Mouse (Mus musculus) gastrocnemius, adult 8-10 months (tissue): ENCODE data around the gene Cdc6. TPM values are rescaled to one million over a fixed set of nuclear protein-coding genes. Genes with fewer than 3 reads are reported as not detected.

Experiments used
- total RNA-seq, 4 experiments: library from RNA; stranded (reverse); gene quantifications; 2 replicates each; pipeline ENCODE4 v1.2.4; 2022

Gene Cdc6
- total RNA-seq, 4 experiments from 2014 or later: 0.07 to 0.13 TPM; not detected in 2

Other genes starting within 250 kb of the Cdc6 start
- 1 to 10 TPM in 1 of 4 experiments, under 1 TPM in 3; 0.24 to 1.4 (median 0.85) TPM for gene Gsdma, start 243.4 kb upstream of the Cdc6 start, total RNA-seq
- gene Psmd3, start 225.2 kb upstream of the Cdc6 start, total RNA-seq: 100 to 1,000 TPM; 104 to 107 (median 104) TPM
- not detected for gene Csf3, start 206.5 kb upstream of the Cdc6 start, total RNA-seq
- gene Med24, start 178.4 kb upstream of the Cdc6 start, total RNA-seq: 10 to 100 TPM; 42.2 to 48.4 (median 47.9) TPM
- 10 to 100 TPM; 67.5 to 81.5 (median 76.2) TPM for gene Thra, start 167.2 kb upstream of the Cdc6 start, total RNA-seq
- 100 to 1,000 TPM in 2 of 4 experiments, 10 to 100 TPM in 2; 83.4 to 175 (median 99.4) TPM for gene Nr1d1, start 132.5 kb upstream of the Cdc6 start, total RNA-seq
- gene Msl1, start 112.3 kb upstream of the Cdc6 start, total RNA-seq: 10 to 100 TPM; 53.9 to 57.7 (median 55.8) TPM
- gene Casc3, start 102.9 kb upstream of the Cdc6 start, total RNA-seq: 10 to 100 TPM; 14.1 to 18.4 (median 15.2) TPM
- gene Rapgefl1, start 71.0 kb upstream of the Cdc6 start, total RNA-seq: under 1 TPM in 2 of 4 experiments, not detected in 2; 0.08 to 0.29 TPM
- gene Wipf2, start 44.2 kb upstream of the Cdc6 start, total RNA-seq: 1 to 10 TPM; 5.0 to 9.1 (median 7.7) TPM
- gene Rara, start 20.0 kb downstream of the Cdc6 start, total RNA-seq: 10 to 100 TPM in 2 of 4 experiments, 1 to 10 TPM in 2; 8.3 to 11.7 (median 9.5) TPM
- not detected for gene Gjd3, start 75.2 kb downstream of the Cdc6 start, total RNA-seq
- gene Top2a, start 116.4 kb downstream of the Cdc6 start, total RNA-seq: under 1 TPM in 3 of 4 experiments, not detected in 1; 0.25 to 0.60 (median 0.29) TPM
- gene Igfbp4, start 133.4 kb downstream of the Cdc6 start, total RNA-seq: 10 to 100 TPM; 23.4 to 50.7 (median 34.4) TPM
- not detected for gene Tns4, start 181.5 kb downstream of the Cdc6 start, total RNA-seq
- not detected for gene Ccr7, start 247.3 kb downstream of the Cdc6 start, total RNA-seq